Mouse (Mus musculus): ENCODE data around the gene Gm11007.
"Not testable (repeated sequence)": the region's sequence is repeated elsewhere in the genome, so short reads cannot be mapped to it uniquely, and the experiment has no call there.

Gene Gm11007

DNA sequence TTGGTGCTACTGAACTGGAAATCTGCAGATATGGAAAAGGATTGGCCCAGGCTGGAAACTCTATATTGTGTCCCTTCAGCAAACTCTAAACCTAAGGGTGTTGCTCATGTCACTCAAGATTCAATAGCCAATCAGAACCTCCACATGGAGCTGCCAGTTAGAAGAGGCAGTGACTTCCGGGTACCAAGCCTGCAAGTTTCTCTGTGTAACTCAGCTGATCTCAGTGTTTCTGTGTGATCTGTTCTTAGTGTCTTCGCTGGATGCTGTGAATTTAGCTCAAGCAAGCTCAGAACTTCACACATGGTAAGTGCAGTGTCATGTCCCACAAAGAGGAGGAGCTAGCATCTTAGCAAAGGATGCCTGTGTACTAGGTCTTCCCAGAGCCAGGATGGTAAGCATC is at the start of gene Gm11007:
TSS of gene Gm11007 (plus strand) at position 301 of the 400 bp plus-strand sequence.
- DNase-seq (ENCODE audit: extremely low spot score, low spot score), result not testable (repeated sequence)

All from neural tube, embryonic 10.5 days (tissue).